Mouse (Mus musculus) midbrain, embryonic 11.5 days (tissue): ENCODE measurements around the gene Parp11. TPM values are rescaled to one million over a fixed set of nuclear protein-coding genes. Genes with fewer than 3 reads are reported as not detected.

Experiments used
- ATAC-seq: fragments of 200-750 bp; cut with Nextera tagmentation; 2 replicates; pipeline ENCODE4 v1.8.0; 2017; ENCODE audit warnings: moderate TSS enrichment, moderate library complexity; ENCODE audit not compliant: low FRiP score
- DNase-seq: peaks from one replicate; pipeline ENCODE4 v3.0.0; 2015; ENCODE audit warnings: low spot score; ENCODE audit errors: missing footprints
- H3K27ac ChIP-seq: fragments of 300-500 bp; sonication (generic); 2 replicates; pipeline ENCODE4 v1.5.1; 2014; ENCODE audit warnings: low read depth, low read length
- H3K27me3 ChIP-seq: fragments of 300-500 bp; sonication (generic); 2 replicates; pipeline ENCODE4 v1.6.1; 2014; ENCODE audit warnings: mild to moderate bottlenecking, low read length, moderate library complexity, mixed read lengths; ENCODE audit not compliant: control insufficient read depth, insufficient read depth
- H3K36me3 ChIP-seq: fragments of 300-500 bp; sonication (generic); 2 replicates; pipeline ENCODE4 v1.6.1; 2014; ENCODE audit warnings: mild to moderate bottlenecking, low read length, moderate library complexity, mixed read lengths; ENCODE audit not compliant: control insufficient read depth, insufficient read depth
- H3K4me1 ChIP-seq: fragments of 300-500 bp; sonication (generic); 2 replicates; pipeline ENCODE4 v1.6.1; 2014; ENCODE audit warnings: low read length; ENCODE audit not compliant: control insufficient read depth, insufficient read depth
- H3K4me2 ChIP-seq: fragments of 300-500 bp; sonication (generic); 2 replicates; pipeline ENCODE4 v1.6.1; 2014; ENCODE audit warnings: mild to moderate bottlenecking, moderate library complexity
- H3K4me3 ChIP-seq: fragments of 300-500 bp; sonication (generic); 2 replicates; pipeline ENCODE4 v1.5.1; 2014; ENCODE audit warnings: low read depth, low read length
- H3K9ac ChIP-seq: fragments of 300-500 bp; sonication (generic); 2 replicates; pipeline ENCODE4 v1.6.1; 2014; ENCODE audit warnings: low read length
- H3K9me3 ChIP-seq: fragments of 300-500 bp; sonication (generic); 2 replicates; pipeline ENCODE4 v1.6.1; 2016; ENCODE audit warnings: low read length; ENCODE audit not compliant: control insufficient read depth
- WGBS: fragments of 180-500 bp; shearing (Covaris S2); extraction: QIAGEN DNeasy Blood & Tissue Kit; methylation state at CpG from one replicate; pipeline ENCODE4 v1.1.7; 2014; 5-methylcytosine and 5-hydroxymethylcytosine counted together
- polyA plus RNA-seq: library from polyadenylated mRNA; unstranded; fragments of >200 nt; fragmentation: Nextera tagmentation; extraction: Ambion mirVana; gene quantifications from 2 replicates; pipeline ENCODE4 v1.2.1, GENCODE M21; 2014

Gene Parp11
- polyA plus RNA-seq, result 62.1 and 64.9 TPM in 2 replicates

DNA sequence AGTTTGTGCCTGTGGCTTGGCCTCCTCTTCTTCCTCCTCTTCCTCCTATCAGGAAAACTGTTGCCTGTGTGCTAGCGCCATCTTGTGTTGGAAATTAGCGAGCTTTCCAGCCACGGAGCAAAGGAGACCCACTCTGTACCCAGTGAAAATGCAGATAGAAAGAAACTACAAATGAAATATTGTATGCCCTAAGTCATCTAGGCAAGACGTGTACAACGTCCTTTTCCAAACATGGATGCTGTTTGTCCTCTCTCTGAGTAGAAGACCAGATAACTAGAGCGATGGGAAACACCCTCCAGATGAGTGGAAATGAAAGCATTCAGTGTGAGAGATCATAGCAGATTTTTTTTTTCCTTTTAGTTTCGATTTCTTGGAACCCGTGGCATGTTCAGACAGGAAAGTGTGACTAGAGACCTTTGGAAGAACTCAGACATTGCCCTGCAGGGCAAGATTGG lies at the start of gene Parp11:
Parp11 (plus strand) TSS at position 405 of the 455 bp plus-strand sequence.
- H3K9ac ChIP-seq, result peak within 1 kb of the TSS; percentile 2; the same call in 1 of the 2 replicates
- no peak for ATAC-seq

DNA sequence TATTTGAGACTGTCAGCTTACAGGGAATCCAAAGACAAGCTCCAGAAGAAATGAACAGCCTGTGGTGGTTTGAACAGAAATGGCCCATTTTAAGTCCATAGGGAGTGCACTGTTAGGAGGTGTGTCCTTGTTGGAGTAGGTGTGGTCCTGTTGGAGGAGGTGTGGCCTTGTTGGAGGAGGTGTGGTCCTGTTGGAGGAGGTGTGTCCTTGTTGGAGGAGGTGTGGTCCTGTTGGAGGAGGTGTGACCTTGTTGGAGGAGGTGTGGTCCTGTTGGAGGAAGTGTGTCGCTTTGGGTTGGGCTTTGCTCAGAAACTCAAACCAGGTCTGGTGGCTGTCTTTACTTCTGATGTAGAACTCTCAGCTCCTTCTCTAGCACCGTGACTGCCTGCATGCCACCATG lies 48.6 kb upstream of the Parp11 start:
- no peak for DNase-seq
- WGBS, result 45% methylated on average over 2 of the region's 2 CpGs

More for the DNA sequence above, at the start of gene Parp11:
- Histone ChIP-seq H3K36me3 (no peaks in the 10 kb centered on the region), H3K27me3 (no peaks in the 10 kb centered on the region), H3K4me2 (no peak within 1 kb of the TSS), H3K9me3 (no peaks in the 10 kb centered on the region), H3K27ac (no peak within 1 kb of the TSS), H3K4me3 (no peak within 1 kb of the TSS), H3K4me1 (peaks cover 56% of the 10 kb centered on the region)
- peak; percentile 98 for DNase-seq
- 19% methylated on average over 8 of the region's 8 CpGs for WGBS

DNA sequence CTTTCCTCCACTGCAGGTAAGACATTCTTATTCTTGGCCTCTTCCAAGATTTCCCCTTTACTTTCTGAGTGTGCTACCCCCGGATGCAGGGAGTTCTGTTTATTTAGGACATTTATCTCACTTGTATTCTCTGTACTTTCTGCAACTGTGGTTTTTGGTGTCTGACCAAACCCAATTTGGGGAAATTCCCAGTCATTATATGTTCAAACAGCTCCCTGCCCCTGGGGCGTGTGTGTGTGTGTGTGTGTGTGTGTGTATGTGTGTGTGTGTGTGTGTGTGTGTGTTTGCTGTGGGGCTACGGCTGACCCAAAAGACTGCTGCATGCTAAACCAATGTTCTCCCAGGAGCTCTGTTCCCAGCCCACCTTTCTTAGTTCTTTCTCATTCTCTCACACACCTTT lies 45.2 kb upstream of the Parp11 start:
- Histone ChIP-seq H3K9ac (no peak overlapping the region), H3K9me3 (no peaks in the 10 kb centered on the region), H3K27me3 (no peaks in the 10 kb centered on the region), H3K4me2 (no peak overlapping the region), H3K4me1 (peaks cover 25% of the 10 kb centered on the region), H3K4me3 (no peak overlapping the region), H3K27ac (no peak overlapping the region), H3K36me3 (no peaks in the 10 kb centered on the region)
- no peak for DNase-seq
- 76% methylated on average over 3 of the region's 3 CpGs for WGBS
- no peak for ATAC-seq

More for the DNA sequence above, 48.6 kb upstream of the Parp11 start:
- Histone ChIP-seq H3K4me3 (no peak overlapping the region), H3K36me3 (no peaks in the 10 kb centered on the region), H3K27ac (no peak overlapping the region), H3K9me3 (no peaks in the 10 kb centered on the region), H3K4me2 (no peak overlapping the region), H3K9ac (no peak overlapping the region), H3K27me3 (no peaks in the 10 kb centered on the region), H3K4me1 (peaks cover 16% of the 10 kb centered on the region)
- ATAC-seq, result no peak

DNA sequence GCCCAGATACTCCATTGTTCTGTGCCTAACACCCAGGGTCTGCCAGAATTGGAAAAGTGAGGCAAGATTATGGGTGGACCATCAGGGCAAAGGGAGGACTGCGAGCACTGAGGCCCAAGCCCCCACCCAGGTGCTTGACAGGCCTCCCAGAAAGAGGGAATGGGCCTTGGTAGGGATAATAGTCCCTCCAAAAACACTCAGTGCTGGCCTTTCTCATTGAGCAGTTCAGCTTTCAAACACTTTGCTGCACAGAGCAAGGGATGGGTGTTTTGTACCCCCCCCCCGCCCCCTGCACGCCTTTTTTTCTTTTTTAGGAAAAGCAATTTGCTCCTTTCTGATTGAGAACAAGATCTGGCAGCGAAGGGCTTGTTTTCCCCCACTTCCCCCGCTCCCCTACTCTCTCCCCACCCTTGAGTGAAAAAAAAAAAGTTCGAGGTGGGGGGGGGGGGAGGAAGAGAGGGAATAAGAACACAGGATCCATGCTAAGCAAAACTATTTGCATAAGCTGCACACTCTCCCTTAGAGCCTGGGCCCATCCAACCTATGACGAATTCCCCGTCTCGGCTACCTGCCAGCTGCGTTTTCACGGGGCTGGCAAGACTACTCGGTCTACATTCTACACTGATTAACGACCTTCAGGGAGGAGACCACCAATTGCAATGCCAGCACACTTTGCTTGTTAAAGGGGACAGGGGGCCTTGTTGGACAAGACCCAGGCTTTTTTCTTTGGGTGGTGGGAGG lies 42.4 kb upstream of the Parp11 start:
- 53% methylated on average over 13 of the region's 13 CpGs for WGBS
- Histone ChIP-seq H3K4me2 (no peak overlapping the region), H3K4me1 (peaks cover 31% of the 10 kb centered on the region), H3K27me3 (no peaks in the 10 kb centered on the region), H3K9ac (no peak overlapping the region), H3K36me3 (no peaks in the 10 kb centered on the region), H3K27ac (0 out of 2 replicates have a peak overlapping the region, but pooled peaks have one; percentile 35), H3K9me3 (no peaks in the 10 kb centered on the region), H3K4me3 (no peak overlapping the region)
- ATAC-seq, result 0 out of 2 replicates have a peak, but pooled peaks have one; percentile 14
- DNase-seq, result no peak

DNA sequence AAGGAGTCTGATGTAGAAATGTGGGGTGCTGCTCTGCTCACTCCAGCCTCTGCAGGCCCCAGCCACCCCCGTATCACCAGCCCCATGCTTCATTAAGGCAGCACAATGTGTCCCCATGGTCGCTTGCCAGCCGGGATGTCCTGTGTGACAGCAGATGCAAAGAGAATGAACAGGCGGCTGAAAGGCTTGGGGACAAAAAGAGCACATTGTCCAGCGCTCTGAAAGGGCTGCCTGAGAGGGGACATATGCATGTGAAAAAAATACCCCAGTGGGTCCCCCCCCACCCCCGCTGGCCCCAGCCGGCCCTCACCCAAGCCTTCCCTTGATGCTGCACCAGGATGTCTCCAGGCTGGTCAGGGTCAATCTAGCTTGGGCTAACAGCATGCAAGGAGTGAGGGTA lies 41.0 kb upstream of the Parp11 start:
- ATAC-seq (peak; percentile 77), DNase-seq (no peak)
- Histone ChIP-seq H3K9me3 (no peaks in the 10 kb centered on the region), H3K4me3 (no peak overlapping the region), H3K27me3 (no peaks in the 10 kb centered on the region), H3K4me1 (peaks cover 31% of the 10 kb centered on the region), H3K4me2 (no peak overlapping the region), H3K27ac (peak overlapping the region; percentile 63), H3K9ac (0 out of 2 replicates have a peak overlapping the region, but pooled peaks have one; percentile 27), H3K36me3 (no peaks in the 10 kb centered on the region)
- 18% methylated on average over 7 of the region's 7 CpGs for WGBS

DNA sequence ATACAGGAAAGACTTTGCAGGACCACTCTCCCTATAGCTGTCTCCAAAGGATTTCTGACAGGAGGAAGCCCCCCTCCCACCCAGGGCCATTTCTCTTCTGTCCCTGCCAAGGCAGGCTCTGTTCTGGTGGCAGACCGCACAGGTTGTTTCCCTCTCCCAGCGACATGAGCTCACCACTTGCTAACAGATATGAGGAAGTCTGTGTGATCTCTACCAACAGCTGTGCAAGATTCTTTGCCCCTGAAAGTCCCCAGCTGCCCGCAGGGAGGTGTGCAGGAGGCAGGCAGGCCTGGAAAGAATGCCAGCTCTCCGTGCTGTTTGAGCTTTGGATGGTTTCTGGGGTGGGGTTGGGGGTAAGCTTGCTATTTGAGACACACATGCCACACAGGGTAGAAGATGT lies 38.9 kb upstream of the Parp11 start:
- H3K9ac ChIP-seq, result no peak overlapping the region
- DNase-seq (no peak), ATAC-seq (no peak)
- no peaks in the 10 kb centered on the region for H3K9me3 ChIP-seq
- no peaks in the 10 kb centered on the region for H3K27me3 ChIP-seq
- peaks cover 31% of the 10 kb centered on the region for H3K4me1 ChIP-seq
- no peak overlapping the region for H3K27ac ChIP-seq
- H3K4me2 ChIP-seq, result no peak overlapping the region
- 45% methylated on average over 4 of the region's 4 CpGs for WGBS
- no peak overlapping the region for H3K4me3 ChIP-seq
- no peaks in the 10 kb centered on the region for H3K36me3 ChIP-seq

DNA sequence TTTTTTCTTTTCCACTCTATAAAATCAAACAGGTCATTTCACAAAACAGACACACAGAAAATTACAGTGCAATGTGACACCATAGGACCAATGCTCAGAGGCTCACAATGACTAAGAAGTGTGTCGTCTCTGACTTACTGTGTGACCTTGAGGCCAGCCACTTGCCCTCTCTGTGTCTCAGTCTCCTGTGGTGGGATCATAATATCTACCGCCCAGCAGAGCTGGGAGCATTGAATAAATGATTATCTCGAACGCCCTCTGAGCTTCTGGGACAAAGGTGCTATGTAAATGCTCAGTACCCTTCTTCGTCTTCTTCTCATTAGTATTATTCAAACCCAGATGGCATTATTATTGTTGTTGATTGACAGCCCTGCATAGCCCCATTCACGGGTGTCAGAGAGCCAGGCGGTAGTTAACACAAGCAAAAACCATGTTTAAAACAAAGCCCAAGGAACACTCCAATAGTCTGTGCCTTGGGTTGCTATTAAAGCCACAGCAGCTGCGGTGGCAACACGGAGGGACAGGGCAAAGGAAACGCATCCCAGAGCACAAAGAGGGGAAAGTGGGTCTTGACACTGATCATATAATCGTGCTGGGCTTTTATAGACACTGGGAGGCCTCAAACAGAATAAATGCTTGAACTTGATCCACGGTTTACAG lies 29.0 kb upstream of the Parp11 start:
- Histone ChIP-seq H3K9me3 (no peaks in the 10 kb centered on the region; the same call in 1 of the 2 replicates), H3K27me3 (no peaks in the 10 kb centered on the region), H3K27ac (no peak overlapping the region; the same call in 1 of the 2 replicates), H3K4me2 (no peak overlapping the region), H3K36me3 (no peaks in the 10 kb centered on the region), H3K4me3 (no peak overlapping the region), H3K9ac (no peak overlapping the region), H3K4me1 (peaks cover 5% of the 10 kb centered on the region; the same call in 1 of the 2 replicates)
- ATAC-seq, result peak; percentile 59
- no peak for DNase-seq
- WGBS, result 49% methylated on average over 12 of the region's 12 CpGs

DNA sequence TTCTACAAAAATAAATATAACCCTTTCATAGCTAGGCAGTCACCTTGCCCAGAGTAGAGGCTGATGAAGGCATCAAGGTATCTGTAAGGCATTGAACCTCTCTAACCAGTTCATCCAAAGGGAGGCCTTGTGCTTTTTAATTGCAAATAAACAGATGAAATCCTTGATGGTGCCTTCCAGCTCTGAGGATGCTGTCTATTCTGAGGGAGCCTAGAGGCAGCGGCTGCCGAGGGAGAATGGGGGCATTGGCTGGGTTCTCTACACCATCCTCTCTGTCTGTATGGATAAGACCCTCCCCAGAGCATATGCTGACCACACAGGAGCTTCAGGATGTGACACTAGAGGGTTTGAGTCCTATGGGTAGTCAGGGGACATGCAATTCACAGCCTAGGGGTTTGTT lies 28.3 kb upstream of the Parp11 start:
- DNase-seq, result no peak
- ATAC-seq, result no peak
- peaks cover 5% of the 10 kb centered on the region; the same call in 1 of the 2 replicates for H3K4me1 ChIP-seq
- H3K27me3 ChIP-seq, result no peaks in the 10 kb centered on the region
- no peak overlapping the region for H3K27ac ChIP-seq
- WGBS, result 93% methylated on average over 2 of the region's 2 CpGs
- H3K4me3 ChIP-seq, result no peak overlapping the region
- H3K36me3 ChIP-seq, result no peaks in the 10 kb centered on the region
- H3K9me3 ChIP-seq, result no peaks in the 10 kb centered on the region; the same call in 1 of the 2 replicates
- no peak overlapping the region for H3K4me2 ChIP-seq
- H3K9ac ChIP-seq, result no peak overlapping the region

DNA sequence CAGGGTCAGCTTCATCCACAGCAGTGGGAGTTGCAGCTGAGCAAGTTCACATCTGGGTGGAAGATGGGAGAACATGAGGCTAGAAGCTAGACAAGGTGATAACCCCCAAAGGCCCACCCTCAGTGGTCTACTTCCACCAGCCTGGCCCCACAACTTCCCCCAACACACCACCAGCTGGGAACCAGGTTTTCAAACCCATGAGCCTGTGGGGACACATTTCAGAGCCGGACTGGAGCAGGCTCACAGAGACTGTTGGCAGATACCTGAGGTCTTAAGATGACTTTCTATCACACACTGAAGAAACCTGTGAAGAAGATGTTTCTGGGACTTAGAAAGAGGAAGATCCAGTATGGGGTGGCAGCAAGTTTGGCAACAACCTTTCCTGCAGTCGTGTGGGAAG lies 26.5 kb upstream of the Parp11 start:
- no peak overlapping the region for H3K27ac ChIP-seq
- H3K4me1 ChIP-seq, result peaks cover 5% of the 10 kb centered on the region; the same call in 1 of the 2 replicates
- H3K36me3 ChIP-seq, result no peaks in the 10 kb centered on the region
- WGBS, result 70% methylated on average over 2 of the region's 2 CpGs
- no peaks in the 10 kb centered on the region for H3K27me3 ChIP-seq
- DNase-seq (no peak), ATAC-seq (no peak)
- no peak overlapping the region for H3K4me3 ChIP-seq
- H3K9ac ChIP-seq, result no peak overlapping the region
- H3K9me3 ChIP-seq, result no peaks in the 10 kb centered on the region
- no peak overlapping the region for H3K4me2 ChIP-seq
